ENCODE assay signal across 8 mouse cellular contexts in the genomic region with DNA sequence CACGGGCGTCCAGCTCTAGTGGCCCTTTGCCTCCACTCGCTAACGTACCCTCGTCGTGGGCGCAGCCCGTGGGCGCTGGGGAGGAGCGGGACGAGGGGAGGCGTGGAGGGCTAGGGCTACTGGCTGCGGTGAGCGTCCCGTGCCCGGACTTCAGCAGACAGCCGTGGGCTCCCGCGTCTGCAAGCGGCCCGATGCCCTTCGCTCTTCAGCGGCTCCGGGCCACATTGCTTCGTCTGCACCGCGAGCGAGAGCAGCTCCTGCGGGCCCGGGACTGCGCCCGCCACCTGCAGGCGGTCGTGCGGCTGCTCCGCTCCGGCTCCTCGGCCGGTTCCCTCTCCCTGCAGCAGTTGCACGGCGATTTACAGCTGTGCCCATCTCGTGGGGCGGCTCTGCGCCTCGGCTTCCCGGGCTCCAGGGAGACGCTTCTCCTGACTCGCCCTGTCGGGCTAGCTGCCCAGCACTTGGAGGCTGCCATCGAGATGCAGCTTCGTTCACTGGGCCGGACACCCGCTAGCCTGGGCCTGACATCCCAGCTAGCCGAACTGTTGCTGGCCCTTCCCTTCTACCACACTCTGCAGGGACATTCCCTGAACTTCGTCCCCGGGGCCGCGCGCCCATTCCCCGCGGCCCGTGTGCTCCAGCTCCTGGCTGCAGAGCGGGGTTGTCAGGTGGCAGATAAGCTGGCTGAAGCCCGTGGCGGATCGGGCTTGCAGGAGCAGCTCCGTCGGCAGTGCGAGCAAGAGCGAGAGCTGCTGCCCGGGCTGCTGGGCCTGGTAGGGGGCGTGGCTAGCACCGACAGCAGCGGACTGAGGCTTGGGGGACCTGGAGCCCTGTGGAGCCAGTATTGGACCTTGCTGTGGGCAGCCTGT. TPM values are rescaled to one million over a fixed set of nuclear protein-coding genes. Genes with fewer than 3 reads are reported as not detected.
DNase-seq lines count a peak whose midpoint lies in the region; ATAC-seq and TF ChIP-seq lines count a peak whose summit lies in the region.

No protein-coding gene starts in this region.

- DNase-seq in G1E (ENCODE audit: low spot score), result peak; percentile 71
- DNase-seq in heart, postnatal 4 days, result peak; percentile 70
- DNase-seq in layer of hippocampus, postnatal 25 days (ENCODE audit: extremely low spot score in 1 of 2, low spot score in 1 of 2), result peak; percentile 43 to 55
- peak; percentile 69 to 71 for DNase-seq in right cerebral cortex, postnatal 10 days (ENCODE audit: low spot score in 2 of 2)
- peak; percentile 75 for DNase-seq in yolk sac, embryonic 10.5 days (ENCODE audit: low spot score)

- H3K9me3 ChIP-seq in G1E (replicated peaks), result no peaks in the 10 kb centered on the region

- peak overlapping the region; percentile 76 for H3K27ac ChIP-seq in bone marrow macrophage, adult 2 months (ENCODE audit: insufficient read depth, low read depth, low read length)

- no peaks in the 10 kb centered on the region for H3K27me3 ChIP-seq in G1E (ENCODE audit: insufficient read depth, low read length)

- TF ChIP-seq CTCF in G1E (IDR thresholded peaks at IDR 0.05; ENCODE audit: low read depth, low read length), result no peak; the same call in 1 of the 2 replicates
- TF ChIP-seq CTCF in bone marrow macrophage, adult 2 months (IDR thresholded peaks at IDR 0.05; ENCODE audit: low read depth, low read length), result no peak

- peak overlapping the region; percentile 99 for H3K4me3 ChIP-seq in G1E (ENCODE audit: low read depth, low read length)
- peak overlapping the region; percentile 87 for H3K4me3 ChIP-seq in bone marrow macrophage, adult 2 months (ENCODE audit: insufficient read depth, low read length)

- H3K4me1 ChIP-seq in G1E (ENCODE audit: insufficient read depth, low read depth, low read length), result peaks cover 34% of the 10 kb centered on the region
- H3K4me1 ChIP-seq in bone marrow macrophage, adult 2 months (ENCODE audit: control insufficient read depth, insufficient read depth, low read length), result peaks cover 10% of the 10 kb centered on the region

- peak; percentile 37; the same call in 1 of the 2 replicates for ATAC-seq in G1E (ENCODE audit: extremely low read depth, insufficient number of reproducible peaks, low FRiP score, poor library complexity, severe bottlenecking)
- ATAC-seq in erythroid progenitor cell, adult 5-6 weeks (replicated peaks; ENCODE audit: low FRiP score, poor library complexity, severe bottlenecking), result peak; percentile 82
- peak; percentile 77 for ATAC-seq in megakaryocyte, adult 5-6 weeks (ENCODE audit: poor library complexity, severe bottlenecking)

- H3K36me3 ChIP-seq in G1E (replicated peaks), result peaks cover 41% of the 10 kb centered on the region

- no peak for TF ChIP-seq POLR2A in bone marrow macrophage, adult 2 months (IDR thresholded peaks at IDR 0.05; ENCODE audit: borderline replicate concordance, low read depth, low read length)

RNA-seq across cellular contexts. Expression of gene Gm42688, which starts 0.5 kb away (rescaled TPM):
- total RNA-seq in G1E (2014; fragmentation: Nextera tagmentation), result 2.6 and 2.9 TPM in 2 replicates
- total RNA-seq in G1E (2017), result 3.9 and 4.3 TPM in 2 replicates
- polyA plus RNA-seq in G1E (2012), result 2.5 and 3.4 TPM in 2 replicates
- 5.5 and 6.1 TPM in 2 replicates for polyA plus RNA-seq in bone marrow macrophage, adult 2 months (2012; ENCODE audit: insufficient read depth, insufficient read length, missing spikeins)
- 2.9 TPM in 1 of 2 replicates, not detected in the other for total RNA-seq in erythroid progenitor cell, adult 5-6 weeks (2015; ENCODE audit: low replicate concordance)
- 1.1 and 3.5 TPM in 2 replicates for total RNA-seq in erythroid progenitor cell, adult 5-6 weeks (2017; ENCODE audit: low replicate concordance)
- 1 to 10 TPM; 1.7 to 1.8 TPM for total RNA-seq in heart, postnatal 4 days (2021)
- 1 to 10 TPM; 5.4 to 8.2 TPM for total RNA-seq in layer of hippocampus, postnatal 25 days (2021)
- total RNA-seq in megakaryocyte, adult 5-6 weeks (2015), result 0.87 and 1.3 TPM in 2 replicates
- 2.9 and 3.0 TPM in 2 replicates for total RNA-seq in megakaryocyte, adult 5-6 weeks (2017)

RNA-seq across cellular contexts. Expression of gene Ccdc142, which starts 0.5 kb away (rescaled TPM):
- total RNA-seq in G1E (2014; fragmentation: Nextera tagmentation) (1.0 and 3.4 TPM in 2 replicates), G1E (2017) (4.2 and 4.4 TPM in 2 replicates)
- 5.5 and 6.3 TPM in 2 replicates for polyA plus RNA-seq in G1E (2012)
- polyA plus RNA-seq in bone marrow macrophage, adult 2 months (2012; ENCODE audit: insufficient read depth, insufficient read length, missing spikeins), result 3.2 and 6.1 TPM in 2 replicates
- 1.1 TPM in 1 of 2 replicates, not detected in the other for total RNA-seq in erythroid progenitor cell, adult 5-6 weeks (2015; ENCODE audit: low replicate concordance)
- total RNA-seq in erythroid progenitor cell, adult 5-6 weeks (2017; ENCODE audit: low replicate concordance), result 3.7 TPM in 1 of 2 replicates, not detected in the other
- 1 to 10 TPM; 2.4 to 3.0 TPM for total RNA-seq in heart, postnatal 4 days (2021)
- 10 to 100 TPM in 1 of 2 experiments, 1 to 10 TPM in 1; 5.8 to 10.7 TPM for total RNA-seq in layer of hippocampus, postnatal 25 days (2021)
- total RNA-seq in megakaryocyte, adult 5-6 weeks (2015), result 2.2 and 3.9 TPM in 2 replicates
- total RNA-seq in megakaryocyte, adult 5-6 weeks (2017), result 0.22 and 3.2 TPM in 2 replicates

RNA-seq across cellular contexts. Expression of gene Mrpl53, which starts 6.9 kb away (rescaled TPM):
- total RNA-seq in G1E (2014; fragmentation: Nextera tagmentation) (17.5 and 22.1 TPM in 2 replicates), G1E (2017) (28.5 and 32.5 TPM in 2 replicates)
- polyA plus RNA-seq in G1E (2012), result 43.2 and 51.2 TPM in 2 replicates
- polyA plus RNA-seq in bone marrow macrophage, adult 2 months (2012; ENCODE audit: insufficient read depth, insufficient read length, missing spikeins), result 26.5 and 26.9 TPM in 2 replicates
- 49.5 and 61.6 TPM in 2 replicates for total RNA-seq in erythroid progenitor cell, adult 5-6 weeks (2015; ENCODE audit: low replicate concordance)
- 36.2 and 38.0 TPM in 2 replicates for total RNA-seq in erythroid progenitor cell, adult 5-6 weeks (2017; ENCODE audit: low replicate concordance)
- total RNA-seq in heart, postnatal 4 days (2021), result 100 to 1,000 TPM; 105 to 120 TPM
- 10 to 100 TPM; 67.0 to 67.7 TPM for total RNA-seq in layer of hippocampus, postnatal 25 days (2021)
- total RNA-seq in megakaryocyte, adult 5-6 weeks (2015), result 44.5 and 45.8 TPM in 2 replicates
- total RNA-seq in megakaryocyte, adult 5-6 weeks (2017), result 20.8 and 27.7 TPM in 2 replicates

RNA-seq across cellular contexts. Expression of gene Mogs, which starts 13.4 kb away (rescaled TPM):
- total RNA-seq in G1E (2014; fragmentation: Nextera tagmentation), result 26.5 and 28.3 TPM in 2 replicates
- 44.6 and 47.7 TPM in 2 replicates for total RNA-seq in G1E (2017)
- 104 and 116 TPM in 2 replicates for polyA plus RNA-seq in G1E (2012)
- polyA plus RNA-seq in bone marrow macrophage, adult 2 months (2012; ENCODE audit: insufficient read depth, insufficient read length, missing spikeins), result 16.1 and 17.1 TPM in 2 replicates
- 4.6 and 14.4 TPM in 2 replicates for total RNA-seq in erythroid progenitor cell, adult 5-6 weeks (2015; ENCODE audit: low replicate concordance)
- 13.1 and 17.1 TPM in 2 replicates for total RNA-seq in erythroid progenitor cell, adult 5-6 weeks (2017; ENCODE audit: low replicate concordance)
- 10 to 100 TPM; 11.3 to 12.3 TPM for total RNA-seq in heart, postnatal 4 days (2021)
- total RNA-seq in layer of hippocampus, postnatal 25 days (2021), result 10 to 100 TPM; 25.7 to 28.9 TPM
- total RNA-seq in megakaryocyte, adult 5-6 weeks (2015), result 17.5 and 21.6 TPM in 2 replicates
- 33.4 and 38.7 TPM in 2 replicates for total RNA-seq in megakaryocyte, adult 5-6 weeks (2017)

RNA-seq across cellular contexts. Expression of gene Lbx2, which starts 15.8 kb away (rescaled TPM):
- total RNA-seq in G1E (2014; fragmentation: Nextera tagmentation), result not detected in 2 replicates
- total RNA-seq in G1E (2017), result not detected in 2 replicates
- polyA plus RNA-seq in G1E (2012), result 0.15 and 0.19 TPM in 2 replicates
- polyA plus RNA-seq in bone marrow macrophage, adult 2 months (2012; ENCODE audit: insufficient read depth, insufficient read length, missing spikeins), result 0.78 TPM in 1 of 2 replicates, not detected in the other
- not detected in 2 replicates for total RNA-seq in erythroid progenitor cell, adult 5-6 weeks (2015; ENCODE audit: low replicate concordance)
- total RNA-seq in erythroid progenitor cell, adult 5-6 weeks (2017; ENCODE audit: low replicate concordance), result not detected in 2 replicates
- under 1 TPM in 1 of 2 experiments, not detected in 1; 0.88 TPM for total RNA-seq in heart, postnatal 4 days (2021)
- total RNA-seq in layer of hippocampus, postnatal 25 days (2021), result under 1 TPM in 1 of 2 experiments, not detected in 1; 0.77 TPM
- total RNA-seq in megakaryocyte, adult 5-6 weeks (2015), result not detected in 2 replicates
- not detected in 2 replicates for total RNA-seq in megakaryocyte, adult 5-6 weeks (2017)

Comparison
In these comparisons a context has a peak if more than half of its experiments do, and no peak if none do; other contexts are left out.
1. Peak in every context shown above with its lines: DNase-seq, ATAC-seq, H3K4me3 ChIP-seq and H3K27ac ChIP-seq.